Mouse (Mus musculus) lung, embryonic 14.5 days (tissue): ENCODE data around the gene Rpa2. TPM values are rescaled to one million over a fixed set of nuclear protein-coding genes. Genes with fewer than 3 reads are reported as not detected.

Experiments used
- ATAC-seq: fragments of 200-750 bp; cut with Nextera tagmentation; 2 replicates; pipeline ENCODE4 v1.8.0; 2017; ENCODE audit warnings: mild to moderate bottlenecking, moderate TSS enrichment, moderate library complexity; ENCODE audit not compliant: insufficient read depth
- DNase-seq: peaks from one replicate; pipeline ENCODE4 v3.0.0-alpha.2; 2015
- H3K27ac ChIP-seq: fragments of 300-500 bp; sonication (generic); 2 replicates; pipeline ENCODE4 v1.5.1; 2014; ENCODE audit warnings: low read depth, mild to moderate bottlenecking, moderate library complexity
- H3K27me3 ChIP-seq: fragments of 300-500 bp; sonication (generic); 2 replicates; pipeline ENCODE4 v1.6.1; 2014; ENCODE audit warnings: low read length, control low read depth; ENCODE audit not compliant: insufficient read depth
- H3K36me3 ChIP-seq: fragments of 300-500 bp; sonication (generic); 2 replicates; pipeline ENCODE4 v1.6.1; 2014; ENCODE audit warnings: control low read depth; ENCODE audit not compliant: insufficient read depth
- H3K4me1 ChIP-seq: fragments of 300-500 bp; sonication (generic); 2 replicates; pipeline ENCODE4 v1.6.1; 2014; ENCODE audit warnings: antibody characterized with exemption, control low read depth; ENCODE audit not compliant: insufficient read depth
- H3K4me2 ChIP-seq: fragments of 300-500 bp; sonication (generic); 2 replicates; pipeline ENCODE4 v1.6.1; 2014; ENCODE audit warnings: mild to moderate bottlenecking
- H3K4me3 ChIP-seq: fragments of 300-500 bp; sonication (generic); 2 replicates; pipeline ENCODE4 v1.5.1; 2014; ENCODE audit warnings: low read depth, low read length
- H3K9ac ChIP-seq: fragments of 300-500 bp; sonication (generic); 2 replicates; pipeline ENCODE4 v1.6.1; 2014
- H3K9me3 ChIP-seq: fragments of 300-500 bp; sonication (generic); 2 replicates; pipeline ENCODE4 v1.6.1; 2016; ENCODE audit warnings: low read depth, low read length, control low read depth
- CTCF ChIP-seq: IDR thresholded peaks from 2 replicates; pipeline ENCODE4 v1.5.1; 2016; ENCODE audit warnings: antibody characterized with exemption, low read depth
- WGBS: fragments of 180-500 bp; shearing (Covaris S2); extraction: QIAGEN DNeasy Blood & Tissue Kit; methylation state at CpG from one replicate; pipeline ENCODE4 v1.1.7; 2014; 5-methylcytosine and 5-hydroxymethylcytosine counted together
- polyA plus RNA-seq: library from polyadenylated mRNA; unstranded; fragments of >200 nt; fragmentation: Nextera tagmentation; extraction: Ambion mirVana; gene quantifications from 2 replicates; pipeline ENCODE4 v1.2.1, GENCODE M21; 2014

The Rpa2 gene
- polyA plus RNA-seq, 1 experiment from 2014 or later = 129 TPM

- no peaks in the 10 kb centered on the region for H3K27me3 ChIP-seq
- H3K27ac ChIP-seq = no peak overlapping the region
- ATAC-seq = no peak
- H3K36me3 ChIP-seq = peaks cover 68% of the 10 kb centered on the region
- no peak for DNase-seq
- no peaks in the 10 kb centered on the region for H3K4me1 ChIP-seq
- no peak overlapping the region for H3K4me2 ChIP-seq
- TF ChIP-seq CTCF = no peak
- no peak overlapping the region for H3K9ac ChIP-seq
- H3K9me3 ChIP-seq = no peaks in the 10 kb centered on the region
- 72% methylated on average over 9 of the region's 9 CpGs for WGBS
- H3K4me3 ChIP-seq = no peak overlapping the region
Observed at GRCm38 (mm10) chr4:132771776-132772175, 3.6 kb downstream of the Rpa2 start.

DNA sequence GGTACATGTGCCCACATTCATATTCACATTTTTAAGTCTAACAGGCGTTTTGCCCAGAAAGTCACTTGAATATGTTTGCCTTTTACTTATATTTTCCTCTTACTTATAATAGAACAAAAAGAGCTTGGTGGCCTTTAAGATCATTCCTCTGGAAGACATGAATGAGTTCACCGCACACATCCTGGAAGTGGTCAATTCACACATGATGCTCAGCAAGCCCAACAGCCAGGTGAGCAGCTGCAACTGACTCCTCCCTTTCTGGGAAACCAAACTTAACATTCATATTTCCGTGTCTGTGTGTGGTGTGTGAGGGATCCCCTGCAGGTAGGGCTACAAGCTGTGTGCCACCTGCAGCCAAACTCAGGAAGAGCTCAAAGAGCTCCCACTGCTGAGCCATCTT lies 6.8 kb downstream of the Rpa2 start:
- Histone ChIP-seq H3K27ac (no peak overlapping the region), H3K9ac (no peak overlapping the region)

GRCm38 (mm10) chr4:132776764-132777163 lies 8.6 kb downstream of the Rpa2 start:
- peak; percentile 65 for TF ChIP-seq CTCF
- no peaks in the 10 kb centered on the region for H3K4me1 ChIP-seq
- no peaks in the 10 kb centered on the region for H3K27me3 ChIP-seq
- peaks cover 80% of the 10 kb centered on the region for H3K36me3 ChIP-seq
- H3K9me3 ChIP-seq = no peaks in the 10 kb centered on the region
- H3K4me2 ChIP-seq = no peak overlapping the region
- H3K4me3 ChIP-seq = no peak overlapping the region
- H3K9ac ChIP-seq = no peak overlapping the region
- H3K27ac ChIP-seq = no peak overlapping the region
- DNase-seq = peak; percentile 76
- ATAC-seq = no peak
- 84% methylated on average over 5 of the region's 5 CpGs for WGBS

More for the DNA sequence above, 6.8 kb downstream of the Rpa2 start:
- H3K9me3 ChIP-seq = no peaks in the 10 kb centered on the region
- WGBS = 86% methylated on average over 3 of the region's 3 CpGs
- DNase-seq (no peak), ATAC-seq (no peak)
- H3K36me3 ChIP-seq = peaks cover 98% of the 10 kb centered on the region
- no peak for TF ChIP-seq CTCF
- H3K27me3 ChIP-seq = no peaks in the 10 kb centered on the region
- H3K4me2 ChIP-seq = no peak overlapping the region
- no peak overlapping the region for H3K4me3 ChIP-seq
- H3K4me1 ChIP-seq = no peaks in the 10 kb centered on the region

GRCm38 (mm10) chr4:132778562-132779201 lies 10.6 kb downstream of the Rpa2 start:
- no peak overlapping the region for H3K27ac ChIP-seq
- DNase-seq = no peak
- no peak overlapping the region for H3K9ac ChIP-seq
- no peak for ATAC-seq
- no peak overlapping the region for H3K4me2 ChIP-seq
- H3K4me3 ChIP-seq = no peak overlapping the region
- H3K27me3 ChIP-seq = no peaks in the 10 kb centered on the region
- TF ChIP-seq CTCF = no peak
- H3K9me3 ChIP-seq = no peaks in the 10 kb centered on the region
- H3K4me1 ChIP-seq = no peaks in the 10 kb centered on the region
- H3K36me3 ChIP-seq = peaks cover 61% of the 10 kb centered on the region
- 93% methylated on average over 6 of the region's 6 CpGs for WGBS

DNA sequence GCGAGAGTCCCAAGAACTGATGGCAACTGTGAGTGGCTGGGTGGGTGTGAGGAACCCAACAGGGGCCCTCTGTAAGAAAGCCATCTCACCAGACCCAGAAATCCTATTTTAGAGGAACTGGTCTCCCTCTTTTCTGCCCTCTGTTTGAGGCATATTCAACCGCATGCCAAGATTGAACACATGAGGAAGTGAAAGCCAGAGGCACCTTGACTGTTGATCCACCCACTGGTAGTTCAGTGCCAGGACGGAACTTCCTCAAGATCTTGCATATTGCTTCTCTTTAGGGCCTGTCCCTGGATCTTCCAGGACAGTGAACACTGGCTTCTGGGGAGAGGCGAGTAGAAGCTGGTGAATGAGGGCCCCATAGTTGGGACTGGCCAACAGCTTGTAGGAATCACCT lies 12.2 kb downstream of the Rpa2 start:
- H3K9me3 ChIP-seq = no peaks in the 10 kb centered on the region
- DNase-seq = peak; percentile 26
- H3K4me2 ChIP-seq = no peak overlapping the region
- peaks cover 45% of the 10 kb centered on the region for H3K36me3 ChIP-seq
- no peaks in the 10 kb centered on the region for H3K4me1 ChIP-seq
- no peaks in the 10 kb centered on the region for H3K27me3 ChIP-seq
- no peak overlapping the region for H3K9ac ChIP-seq
- TF ChIP-seq CTCF = no peak
- H3K27ac ChIP-seq = no peak overlapping the region
- no peak overlapping the region for H3K4me3 ChIP-seq
- WGBS = 86% methylated on average over 4 of the region's 4 CpGs
- no peak for ATAC-seq

- DNase-seq = no peak
- no peak for TF ChIP-seq CTCF
- Histone ChIP-seq H3K4me2 (no peak overlapping the region), H3K4me3 (no peak overlapping the region), H3K4me1 (no peaks in the 10 kb centered on the region), H3K9ac (no peak overlapping the region), H3K36me3 (peaks cover 11% of the 10 kb centered on the region), H3K27ac (no peak overlapping the region), H3K9me3 (no peaks in the 10 kb centered on the region), H3K27me3 (no peaks in the 10 kb centered on the region)
- 77% methylated on average over 2 of the region's 2 CpGs for WGBS
- ATAC-seq = no peak
Observed at GRCm38 (mm10) chr4:132783732-132784131, 15.6 kb downstream of the Rpa2 start.

DNA sequence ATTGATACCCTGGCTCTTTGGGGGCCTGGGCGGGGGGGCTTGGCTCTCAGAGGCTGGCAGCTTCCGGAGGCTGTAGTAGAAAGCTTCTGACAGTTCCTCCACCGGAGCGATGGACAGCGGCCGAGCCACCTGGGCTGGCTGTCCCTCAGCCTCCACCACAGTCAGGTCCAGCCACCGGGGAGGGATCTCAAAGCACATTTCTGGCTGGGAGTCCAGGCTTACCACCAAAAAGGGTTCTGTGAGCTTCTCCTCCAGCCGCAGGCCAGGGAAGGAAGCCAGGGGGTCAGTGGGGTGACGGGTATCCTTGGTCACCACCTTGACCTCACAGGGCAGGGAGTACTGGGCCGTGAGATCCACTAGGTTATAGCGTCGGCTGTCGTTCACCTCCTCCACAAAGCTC lies 17.1 kb downstream of the Rpa2 start:
- Histone ChIP-seq H3K4me2 (no peak overlapping the region), H3K27me3 (no peaks in the 10 kb centered on the region), H3K4me1 (no peaks in the 10 kb centered on the region), H3K27ac (no peak overlapping the region), H3K36me3 (no peaks in the 10 kb centered on the region), H3K9me3 (no peaks in the 10 kb centered on the region), H3K4me3 (no peak overlapping the region), H3K9ac (no peak overlapping the region)
- whole genome bisulfite sequencing = 87% methylated on average over 13 of the region's 13 CpGs
- ATAC-seq (no peak), DNase-seq (no peak)
- no peak for TF ChIP-seq CTCF
